Mouse (Mus musculus) hindbrain, postnatal 0 days (tissue): ENCODE results near the gene Spop. TPM values are rescaled to one million over a fixed set of nuclear protein-coding genes. Genes with fewer than 3 reads are reported as not detected.

ENCODE experiments used
- ATAC-seq: fragments of 200-750 bp; cut with Nextera tagmentation; 2 replicates; pipeline ENCODE4 v1.8.0; 2017; ENCODE audit warnings: mild to moderate bottlenecking, moderate TSS enrichment, moderate library complexity
- DNase-seq: peaks from one replicate; pipeline ENCODE4 v3.0.0-alpha.2; 2015; ENCODE audit warnings: low spot score
- H3K27ac ChIP-seq: fragments of 300-500 bp; sonication (generic); 2 replicates; pipeline ENCODE4 v1.5.1; 2014; ENCODE audit warnings: mild to moderate bottlenecking
- H3K27me3 ChIP-seq: fragments of 300-500 bp; sonication (generic); 2 replicates; pipeline ENCODE4 v1.6.1; 2014; ENCODE audit warnings: low read length, mixed read lengths; ENCODE audit not compliant: insufficient read depth
- H3K36me3 ChIP-seq: fragments of 300-500 bp; sonication (generic); 2 replicates; pipeline ENCODE4 v1.6.1; 2014; ENCODE audit warnings: low read length, mixed read lengths; ENCODE audit not compliant: insufficient read depth
- H3K4me1 ChIP-seq: fragments of 300-500 bp; sonication (generic); 2 replicates; pipeline ENCODE4 v1.6.1; 2014; ENCODE audit warnings: antibody characterized with exemption, low read length, mixed read lengths; ENCODE audit not compliant: insufficient read depth
- H3K4me2 ChIP-seq: fragments of 300-500 bp; sonication (generic); 2 replicates; pipeline ENCODE4 v1.6.1; 2014; ENCODE audit warnings: low read depth, mild to moderate bottlenecking, low read length, moderate library complexity, mixed read lengths
- H3K4me3 ChIP-seq: fragments of 300-500 bp; sonication (generic); 2 replicates; pipeline ENCODE4 v1.5.1; 2014; ENCODE audit warnings: low read length
- H3K9ac ChIP-seq: fragments of 300-500 bp; sonication (generic); replicated peaks from 2 replicates; pipeline ENCODE4 v1.6.1; 2014; ENCODE audit warnings: mild to moderate bottlenecking, low read length, moderate library complexity, mixed read lengths
- H3K9me3 ChIP-seq: fragments of 300-500 bp; sonication (generic); 2 replicates; pipeline ENCODE4 v1.6.1; 2016; ENCODE audit warnings: low read length, mixed read lengths
- CTCF ChIP-seq: IDR thresholded peaks from 2 replicates; pipeline ENCODE4 v1.5.1; 2016; ENCODE audit warnings: antibody characterized with exemption, control low read depth, low read depth
- WGBS: fragments of 180-500 bp; shearing (Covaris S2); extraction: QIAGEN DNeasy Blood & Tissue Kit; methylation state at CpG from one replicate; pipeline ENCODE4 v1.1.7; 2014; 5-methylcytosine and 5-hydroxymethylcytosine counted together
- polyA plus RNA-seq: library from polyadenylated mRNA; unstranded; fragments of >200 nt; fragmentation: Nextera tagmentation; extraction: Ambion mirVana; gene quantifications from 2 replicates; pipeline ENCODE4 v1.2.1, GENCODE M21; 2015
- total RNA-seq: library from RNA; depleted of rRNA; stranded (reverse); fragments of >200 nt; gene quantifications from 2 replicates; pipeline ENCODE4 v1.2.3, GENCODE M21; 2014

Spop gene
- total and polyA plus RNA-seq, 2 experiments from 2014 or later = 51.1 to 210 TPM

DNA sequence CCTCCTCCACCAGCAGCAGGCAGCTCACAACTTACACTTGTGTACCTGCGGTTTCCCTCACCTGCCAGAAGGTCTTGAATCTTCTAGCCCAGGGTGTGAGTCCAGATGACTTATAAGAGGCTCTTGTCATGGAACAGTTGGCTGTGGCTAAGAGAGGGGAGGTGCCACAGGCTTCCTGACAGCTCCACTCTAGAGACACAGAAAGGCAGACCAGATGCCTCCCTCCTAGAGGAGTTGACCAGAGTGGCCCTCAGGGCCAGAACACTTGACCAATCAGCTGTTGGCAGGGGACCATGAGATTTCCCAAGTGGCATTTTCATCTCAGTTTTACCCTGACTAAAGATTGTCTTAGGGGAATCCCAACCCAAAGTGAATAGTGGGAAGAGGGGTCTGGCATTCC, 32.7 kb upstream of the Spop start:
- ATAC-seq = no peak
- no peaks in the 10 kb centered on the region; the same call in 1 of the 2 replicates for H3K4me1 ChIP-seq
- 100% methylated on average over 1 of the region's 1 CpGs for WGBS
- no peaks in the 10 kb centered on the region for H3K9me3 ChIP-seq
- H3K4me3 ChIP-seq = no peak overlapping the region
- H3K4me2 ChIP-seq = no peak overlapping the region
- TF ChIP-seq CTCF = no peak
- no peaks in the 10 kb centered on the region for H3K27me3 ChIP-seq
- no peak overlapping the region for H3K9ac ChIP-seq
- 0 out of 2 replicates have a peak, but pooled peaks cover 13% of the 10 kb centered on the region for H3K36me3 ChIP-seq
- DNase-seq = no peak
- H3K27ac ChIP-seq = no peak overlapping the region

DNA sequence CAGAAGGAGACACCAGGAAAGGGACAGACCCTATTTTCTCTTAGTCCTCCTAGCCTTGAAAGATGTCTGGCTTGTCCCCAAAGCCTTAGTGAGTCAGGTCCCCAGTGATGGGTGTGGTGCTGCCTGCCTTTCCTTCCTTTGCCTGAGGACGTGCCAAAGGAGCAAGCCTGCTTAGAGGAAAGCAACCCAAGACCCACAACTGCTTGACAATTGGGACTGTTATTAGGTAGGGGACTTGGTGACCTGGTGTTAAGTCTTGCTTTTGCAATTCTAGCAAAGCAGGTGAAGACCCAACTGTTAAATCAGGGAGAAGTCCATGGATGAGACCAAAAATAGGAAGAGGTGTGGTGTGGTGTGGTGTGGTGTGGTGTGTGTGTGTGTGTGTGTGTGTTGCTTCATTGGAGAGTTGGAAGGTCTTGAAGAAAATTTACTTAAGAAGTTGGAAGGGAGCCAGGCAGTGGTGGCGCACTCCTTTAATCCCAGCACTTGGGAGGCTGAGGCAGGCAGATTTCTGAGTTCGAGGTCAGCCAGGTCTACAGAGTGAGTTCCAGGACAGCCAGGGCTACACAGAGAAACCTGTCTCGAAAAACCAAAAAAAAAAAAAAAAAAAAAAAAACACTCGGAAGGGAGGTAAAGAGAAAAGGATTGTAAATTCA, 30.4 kb upstream of the Spop start:
- Histone ChIP-seq H3K4me3 (no peak overlapping the region), H3K27ac (no peak overlapping the region), H3K4me1 (no peaks in the 10 kb centered on the region; the same call in 1 of the 2 replicates), H3K9me3 (no peaks in the 10 kb centered on the region), H3K36me3 (peaks cover 27% of the 10 kb centered on the region; the same call in 1 of the 2 replicates), H3K4me2 (no peak overlapping the region), H3K9ac (no peak overlapping the region), H3K27me3 (no peaks in the 10 kb centered on the region)
- ATAC-seq (no peak), DNase-seq (no peak)
- no peak for TF ChIP-seq CTCF
- 91% methylated on average over 5 of the region's 5 CpGs for WGBS

DNA sequence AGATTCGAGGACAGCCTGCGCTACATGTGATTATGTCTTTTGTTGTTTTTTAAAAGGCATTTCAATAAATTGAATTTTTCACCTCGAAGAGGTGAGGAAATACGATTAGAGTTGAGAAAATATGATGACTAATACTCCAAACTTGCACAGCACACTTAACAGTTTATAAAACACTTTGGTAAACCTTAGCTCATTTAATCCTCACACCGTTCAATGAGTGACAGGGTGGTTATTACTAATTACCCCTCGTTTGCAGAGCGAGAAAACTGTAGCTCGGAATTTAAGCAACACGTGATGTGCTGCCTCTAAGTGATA, 29.9 kb upstream of the Spop start:
- no peak for TF ChIP-seq CTCF
- 0 out of 2 replicates have a peak overlapping the region, but pooled peaks have one; percentile 89 for H3K27ac ChIP-seq
- DNase-seq (no peak), ATAC-seq (no peak)
- no peaks in the 10 kb centered on the region; the same call in 1 of the 2 replicates for H3K4me1 ChIP-seq
- H3K36me3 ChIP-seq = peaks cover 27% of the 10 kb centered on the region; the same call in 1 of the 2 replicates
- H3K9ac ChIP-seq = no peak overlapping the region; the same call in 1 of the 2 replicates
- WGBS = 41% methylated on average over 9 of the region's 9 CpGs
- no peaks in the 10 kb centered on the region for H3K27me3 ChIP-seq
- H3K4me3 ChIP-seq = peak overlapping the region; percentile 93
- peak overlapping the region; percentile 66 for H3K4me2 ChIP-seq
- no peaks in the 10 kb centered on the region for H3K9me3 ChIP-seq

- no peaks in the 10 kb centered on the region for H3K27me3 ChIP-seq
- ATAC-seq (peak; percentile 98), DNase-seq (peak; percentile 99)
- H3K9ac ChIP-seq = peak within 1 kb of the TSS; percentile 91
- H3K4me1 ChIP-seq = no peaks in the 10 kb centered on the region; the same call in 1 of the 2 replicates
- H3K4me2 ChIP-seq = peak within 1 kb of the TSS; percentile 66
- peak; percentile 91 for TF ChIP-seq CTCF
- peaks cover 27% of the 10 kb centered on the region; the same call in 1 of the 2 replicates for H3K36me3 ChIP-seq
- under 1% methylated on average over 42 of the region's 42 CpGs for WGBS
- peak within 1 kb of the TSS; percentile 93 for H3K4me3 ChIP-seq
- H3K9me3 ChIP-seq = no peaks in the 10 kb centered on the region
- H3K27ac ChIP-seq = peak within 1 kb of the TSS; percentile 89
Observed at GRCm38 (mm10) chr11:95384319-95384972, 29.4 kb upstream of the Spop start, which contains the start of gene Slc35b1. Gene Slc35b1 (plus strand): TSS chr11:95384692.

DNA sequence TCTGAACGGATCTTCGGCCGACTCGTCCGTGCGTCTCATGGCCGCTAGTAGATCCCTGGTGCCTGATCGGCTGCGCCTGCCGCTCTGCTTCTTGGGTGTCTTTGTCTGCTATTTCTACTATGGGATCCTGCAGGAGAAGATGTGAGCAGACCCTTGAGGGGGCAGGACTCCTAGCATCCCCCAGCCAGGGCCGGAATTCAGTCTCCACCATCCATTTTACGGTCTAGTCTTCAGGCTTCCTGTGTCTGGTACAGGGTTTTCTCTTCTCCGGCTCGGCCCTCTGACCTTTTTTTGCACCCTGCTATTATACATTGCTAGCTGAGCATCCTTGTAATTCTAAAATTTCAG, 28.9 kb upstream of the Spop start:
- Histone ChIP-seq H3K9me3 (no peaks in the 10 kb centered on the region), H3K9ac (peak overlapping the region; percentile 91), H3K4me3 (peak overlapping the region; percentile 93), H3K36me3 (peaks cover 27% of the 10 kb centered on the region; the same call in 1 of the 2 replicates), H3K4me2 (peak overlapping the region; percentile 66), H3K27ac (peak overlapping the region; percentile 89), H3K4me1 (no peaks in the 10 kb centered on the region; the same call in 1 of the 2 replicates), H3K27me3 (no peaks in the 10 kb centered on the region)
- ATAC-seq (peak; percentile 28), DNase-seq (no peak)
- TF ChIP-seq CTCF = no peak
- 0% methylated on average over 14 of the region's 14 CpGs for WGBS

GRCm38 (mm10) chr11:95387354-95387753, 26.5 kb upstream of the Spop start:
- ATAC-seq (no peak), DNase-seq (no peak)
- Histone ChIP-seq H3K4me3 (no peak overlapping the region), H3K9me3 (no peaks in the 10 kb centered on the region), H3K9ac (no peak overlapping the region), H3K4me2 (no peak overlapping the region), H3K36me3 (peaks cover 31% of the 10 kb centered on the region; the same call in 1 of the 2 replicates), H3K4me1 (peaks cover 5% of the 10 kb centered on the region), H3K27me3 (no peaks in the 10 kb centered on the region), H3K27ac (no peak overlapping the region)
- 94% methylated on average over 7 of the region's 7 CpGs for WGBS
- no peak for TF ChIP-seq CTCF

DNA sequence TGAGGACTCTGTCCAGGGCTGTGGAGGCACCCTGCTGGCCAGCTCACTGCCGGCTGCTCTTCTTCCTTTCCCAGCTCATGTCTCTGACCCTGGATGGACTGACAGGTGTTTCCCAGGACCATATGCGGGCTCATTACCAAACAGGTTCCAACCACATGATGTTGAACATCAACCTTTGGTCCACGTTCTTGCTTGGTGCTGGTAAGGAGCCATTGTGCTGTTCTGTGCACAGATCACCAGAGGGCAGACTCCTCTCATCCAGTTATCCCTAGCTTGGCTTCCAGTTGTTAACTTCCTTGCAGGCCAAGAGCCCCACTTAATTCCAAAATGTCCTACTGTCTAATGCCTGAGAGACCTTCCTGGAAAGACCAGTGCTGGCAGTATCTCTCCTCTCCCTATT, 24.9 kb upstream of the Spop start:
- Histone ChIP-seq H3K36me3 (peaks cover 31% of the 10 kb centered on the region; the same call in 1 of the 2 replicates), H3K4me1 (peaks cover 12% of the 10 kb centered on the region), H3K9ac (no peak overlapping the region), H3K9me3 (no peaks in the 10 kb centered on the region), H3K4me3 (no peak overlapping the region), H3K4me2 (no peak overlapping the region), H3K27me3 (no peaks in the 10 kb centered on the region), H3K27ac (no peak overlapping the region)
- peak; percentile 74 for TF ChIP-seq CTCF
- peak; percentile 62 for DNase-seq
- no peak for ATAC-seq
- 69% methylated on average over 3 of the region's 3 CpGs for WGBS
